Mouse (Mus musculus): ENCODE measurements around the gene Setd4.

Gene Setd4

GRCm38 (mm10) chr16:93591450-93592430 lies 12.1 kb downstream of the Setd4 start:
- no peak for DNase-seq (ENCODE audit: low read depth)

DNA sequence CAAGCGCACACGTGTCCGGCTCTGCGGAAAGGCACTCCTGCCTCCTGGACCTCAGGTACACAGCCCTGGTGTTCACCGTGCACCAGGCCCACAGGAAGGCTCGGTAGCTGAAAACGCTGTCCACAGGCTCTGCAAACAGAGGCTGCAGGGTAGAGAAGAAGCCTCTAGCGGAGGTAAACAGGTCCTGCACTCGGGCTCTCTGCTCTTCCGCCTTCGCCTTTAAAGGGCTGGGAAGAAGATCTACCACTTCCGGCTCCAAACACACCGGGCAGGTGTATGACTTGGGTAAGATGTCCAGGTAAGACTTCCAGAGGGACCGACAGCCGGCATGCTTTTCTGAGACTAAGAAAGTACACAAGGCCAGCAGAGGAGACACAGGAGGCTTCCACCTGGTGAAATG lies 12.9 kb downstream of the Setd4 start:
- DNase-seq (ENCODE audit: low read depth) = no peak

DNA sequence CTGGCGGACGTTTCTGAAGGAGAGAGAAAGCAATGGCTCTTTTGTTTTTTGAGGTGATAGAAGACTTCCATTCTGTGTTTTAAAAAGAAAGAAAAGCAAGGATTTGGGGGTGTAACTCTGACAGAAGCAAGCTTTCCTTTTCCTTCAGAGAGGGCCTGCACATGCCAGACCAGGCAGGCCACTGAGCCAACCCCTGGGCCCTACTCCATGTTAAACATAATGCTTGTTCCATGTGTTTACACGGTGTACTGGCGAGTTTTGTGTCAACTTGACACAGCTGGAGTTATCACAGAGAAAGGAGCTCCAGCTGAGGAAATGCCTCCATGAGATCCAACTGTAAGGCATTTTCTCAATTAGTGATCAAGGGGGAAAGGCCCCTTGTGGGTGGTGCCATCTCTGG lies 15.6 kb downstream of the Setd4 start:
- DNase-seq (ENCODE audit: low read depth) = no peak

DNA sequence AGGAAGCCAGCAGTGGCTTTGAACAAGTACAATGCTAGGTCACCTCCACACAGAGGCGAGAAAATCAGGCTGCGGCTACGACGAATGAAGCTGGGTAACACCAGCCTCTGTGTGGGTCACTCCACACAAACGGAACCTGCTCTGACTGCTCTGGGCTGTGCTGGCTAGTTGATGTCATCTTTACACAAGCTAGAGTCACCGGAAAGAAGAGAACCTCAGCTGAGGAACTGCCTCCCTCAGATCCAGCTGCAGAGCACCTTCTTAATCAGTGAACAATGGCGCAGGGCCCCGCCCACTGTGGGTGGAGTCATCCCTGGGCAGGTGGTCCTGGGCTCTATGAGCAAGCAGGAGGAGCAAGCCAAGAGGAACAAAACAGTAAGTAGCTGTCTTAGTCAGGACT lies 17.5 kb downstream of the Setd4 start:
- no peak for DNase-seq (ENCODE audit: low read depth)

GRCm38 (mm10) chr16:93585703-93586205 lies 18.1 kb downstream of the Setd4 start:
- DNase-seq (ENCODE audit: low read depth) = no peak

DNA sequence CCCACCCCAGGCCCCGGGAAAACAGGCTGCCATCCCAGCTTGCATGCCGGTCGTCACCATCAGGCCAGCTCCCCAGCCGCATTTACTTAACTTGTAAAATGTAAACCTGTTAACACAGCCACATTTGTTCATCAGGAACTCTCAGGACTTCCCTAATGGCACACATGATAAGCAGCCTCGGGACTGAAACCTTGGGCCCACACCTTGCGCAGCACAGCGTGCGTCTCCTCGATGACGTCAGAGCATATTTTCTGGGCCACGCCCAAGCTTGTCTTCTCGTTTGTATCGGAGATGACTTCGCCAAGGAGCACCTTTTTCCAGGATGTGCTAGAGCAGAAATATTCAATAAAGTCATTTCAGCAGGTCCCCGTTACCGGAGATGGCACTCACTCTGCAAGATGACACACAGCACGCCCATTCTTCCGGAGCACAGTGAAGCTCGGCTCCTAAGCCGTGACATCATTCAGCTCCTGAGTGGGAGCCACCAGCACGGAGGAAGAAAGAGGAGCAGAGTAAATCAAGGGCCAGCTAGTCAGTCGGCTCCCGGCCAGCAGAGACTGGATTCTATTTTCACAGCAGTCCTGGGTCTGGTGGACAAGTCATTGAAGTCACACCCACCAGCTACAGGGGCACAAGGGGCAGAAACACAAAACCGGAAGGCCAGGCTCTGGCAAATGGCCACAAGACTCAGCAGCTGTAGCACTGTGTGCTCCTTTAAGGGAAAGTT lies 18.7 kb downstream of the Setd4 start:
- no peak for DNase-seq (ENCODE audit: low read depth)

- DNase-seq (ENCODE audit: low read depth) = no peak
Observed at GRCm38 (mm10) chr16:93581125-93581524, 22.7 kb downstream of the Setd4 start.

DNA sequence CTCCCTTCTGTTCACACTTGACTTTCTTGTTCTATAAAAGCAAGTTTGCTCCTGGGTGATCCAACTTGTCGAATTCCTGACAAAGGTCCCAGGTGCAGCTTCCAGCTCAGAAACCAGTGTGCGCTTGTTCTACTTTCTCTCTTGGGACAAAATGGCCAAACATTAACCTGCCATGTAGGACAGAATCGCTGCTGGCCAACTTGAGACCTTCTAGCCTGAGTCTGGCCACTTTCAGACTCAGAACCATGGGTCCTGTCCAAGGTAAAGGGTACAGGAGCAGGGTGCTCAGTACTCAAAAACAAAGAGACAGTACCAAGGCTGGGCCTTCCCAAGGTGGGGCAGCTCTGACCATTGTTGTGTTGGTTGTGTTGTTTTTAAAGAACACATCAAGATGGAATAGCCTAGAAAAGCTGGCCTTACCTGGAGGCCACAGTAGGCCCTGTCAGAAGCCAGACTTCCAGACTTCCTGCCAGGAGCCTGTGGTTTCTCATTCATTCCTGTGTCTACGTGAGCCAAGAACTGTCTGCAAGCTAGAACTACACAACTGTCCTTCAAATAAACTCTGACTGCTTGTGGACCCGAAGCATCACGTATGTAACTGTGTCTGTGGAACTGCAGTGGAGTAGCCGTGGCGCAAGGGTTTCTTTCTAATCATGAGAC lies 25.4 kb downstream of the Setd4 start:
- no peak for DNase-seq (ENCODE audit: low read depth)

DNA sequence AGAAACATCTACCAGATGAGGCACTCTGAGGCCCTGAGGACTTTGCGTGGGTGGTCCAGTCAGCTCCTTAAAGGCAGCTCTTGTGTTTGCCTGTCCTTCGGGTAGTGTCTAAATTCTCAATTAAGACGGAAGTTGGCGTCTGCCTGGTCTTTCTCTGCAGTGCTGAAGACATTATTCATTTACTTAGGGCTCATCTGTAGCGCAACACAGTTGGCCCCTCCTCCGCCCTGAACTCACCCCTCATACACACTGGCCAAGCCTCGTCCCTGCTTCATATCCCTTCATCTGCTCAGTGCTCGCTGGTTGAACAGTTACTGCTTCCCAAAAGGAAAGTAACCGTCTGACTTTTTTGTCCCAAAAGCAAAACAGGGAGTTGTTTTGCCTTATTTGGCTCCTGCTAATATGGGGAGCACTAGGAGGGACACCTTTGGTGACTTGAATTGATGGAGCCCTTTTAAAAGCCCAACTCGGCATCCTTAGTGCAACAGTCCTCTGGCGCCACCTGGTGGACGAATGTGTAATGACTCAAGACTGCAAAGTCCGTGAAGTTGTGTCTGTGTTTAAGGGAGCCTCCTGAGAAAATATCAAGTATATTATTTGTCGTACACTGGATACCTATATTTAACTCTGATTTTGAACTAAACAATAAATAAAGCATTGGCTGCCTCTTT lies 27.3 kb downstream of the Setd4 start:
- peak; percentile 56 for DNase-seq (ENCODE audit: low read depth)

DNA sequence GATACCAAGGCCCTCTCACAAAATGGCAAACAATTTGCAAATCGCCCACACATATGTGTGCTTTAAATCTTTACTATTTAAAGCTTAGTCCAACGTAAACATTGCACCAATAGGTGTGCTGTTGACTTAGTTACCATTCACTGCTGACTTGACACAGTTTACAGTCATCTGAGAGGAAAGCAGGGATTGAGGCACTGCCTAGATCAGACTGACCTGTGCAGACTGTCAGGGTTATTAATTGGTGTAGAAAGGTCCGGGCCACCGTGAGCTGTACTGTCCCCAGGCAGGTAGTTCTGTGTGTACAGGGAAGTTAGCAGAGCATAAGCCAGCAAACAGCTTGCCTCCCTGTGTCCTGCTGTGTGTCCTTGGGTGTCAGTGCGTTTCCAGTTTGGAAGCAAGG lies 28.3 kb downstream of the Setd4 start:
- DNase-seq (ENCODE audit: low read depth) = no peak

DNA sequence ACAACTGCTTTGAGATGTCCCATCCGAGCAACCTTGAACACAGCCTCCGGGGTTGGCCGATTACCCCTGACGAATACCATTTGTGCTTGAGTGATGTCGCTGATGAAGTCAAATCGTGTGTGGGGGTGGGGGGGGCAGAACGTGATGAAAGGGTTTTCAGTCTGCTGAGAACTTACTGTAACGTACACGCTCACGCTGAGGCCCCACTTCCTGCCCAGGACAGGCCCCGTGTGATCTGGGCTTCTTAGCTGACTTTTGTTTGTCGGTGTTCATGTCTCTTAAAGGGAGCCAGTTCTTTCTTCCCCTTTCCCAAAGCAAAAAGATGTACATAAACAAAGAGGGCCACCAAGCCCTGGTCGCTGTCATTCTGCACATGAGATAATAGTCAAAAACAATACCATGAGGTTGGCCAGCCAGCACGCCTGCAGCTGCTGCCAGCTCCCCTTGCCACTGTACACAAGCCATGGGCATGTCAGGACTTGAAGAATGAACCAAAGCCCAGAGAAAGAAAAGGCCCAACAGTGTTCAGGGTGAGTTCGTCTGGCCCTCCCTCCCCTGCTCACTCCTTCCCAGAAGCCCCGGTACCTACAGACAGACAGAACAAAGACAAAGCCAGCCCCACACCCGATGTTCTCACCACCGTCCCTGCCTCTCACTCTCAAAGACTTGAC lies 29.2 kb downstream of the Setd4 start:
- no peak for DNase-seq (ENCODE audit: low read depth)

DNA sequence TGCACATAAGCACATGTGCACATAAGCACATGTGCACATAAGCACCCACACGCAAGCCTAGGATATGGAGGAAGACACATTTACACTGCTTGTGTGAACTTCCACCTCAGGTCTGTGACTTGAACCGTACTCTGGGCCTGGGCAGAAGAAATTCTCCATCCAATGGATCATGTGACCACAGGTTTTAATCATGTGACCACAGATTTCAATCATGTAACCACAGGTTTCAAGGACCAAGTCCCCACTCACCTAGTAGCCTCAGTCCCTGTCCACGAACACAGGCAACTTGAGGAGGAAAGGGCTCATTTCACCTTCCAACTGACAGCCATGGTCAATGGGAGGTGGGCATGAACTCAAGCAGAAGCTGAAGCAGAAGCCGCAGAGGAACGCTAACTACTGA lies 30.4 kb downstream of the Setd4 start:
- DNase-seq (ENCODE audit: low read depth) = no peak

GRCm38 (mm10) chr16:93572383-93572782 lies 31.5 kb downstream of the Setd4 start:
- no peak for DNase-seq (ENCODE audit: low read depth)

DNA sequence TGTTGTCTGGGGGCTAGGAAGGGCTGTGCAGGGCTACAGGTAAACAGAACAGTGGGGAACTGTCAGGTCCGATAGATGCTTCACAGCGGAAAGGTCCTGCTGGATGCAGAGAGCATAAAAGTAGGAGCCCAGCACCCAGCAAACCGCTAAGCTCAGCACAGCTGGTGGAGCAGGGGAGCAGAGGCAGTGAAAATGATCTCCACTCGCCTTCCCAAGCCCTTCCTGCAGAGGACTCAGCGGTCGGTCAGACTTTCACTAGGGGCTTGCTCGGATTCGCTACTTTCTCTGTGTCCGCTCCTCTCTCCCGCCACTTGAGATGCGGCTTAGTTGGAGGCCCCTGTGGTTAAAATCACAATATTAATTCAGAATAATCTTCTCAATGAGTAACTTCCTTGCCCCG lies 45.4 kb downstream of the Setd4 start:
- no peak for DNase-seq (ENCODE audit: low read depth)

GRCm38 (mm10) chr16:93557646-93558045 lies 46.2 kb downstream of the Setd4 start:
- DNase-seq (ENCODE audit: low read depth) = no peak

GRCm38 (mm10) chr16:93552686-93553513 lies 51.0 kb downstream of the Setd4 start:
- DNase-seq (ENCODE audit: low read depth) = no peak

DNA sequence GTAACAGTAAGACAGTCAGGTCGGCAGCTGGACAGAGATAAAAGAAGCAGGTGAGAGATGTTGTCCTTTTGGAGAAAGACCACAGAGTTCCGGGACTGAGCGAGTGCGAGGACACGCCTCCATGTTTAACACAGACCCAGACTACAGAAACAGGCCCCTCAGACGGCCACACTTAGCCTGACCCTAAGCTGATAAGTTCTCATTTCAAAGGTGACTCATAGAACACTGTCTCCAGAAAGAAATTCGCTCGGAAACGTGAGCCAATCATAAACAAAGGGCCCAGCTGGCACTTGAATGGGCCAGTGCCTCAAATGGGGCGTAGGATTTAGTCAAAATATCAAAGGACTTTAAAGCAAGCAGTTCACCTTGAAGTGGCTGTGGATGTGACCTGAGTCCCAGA lies 54.6 kb downstream of the Setd4 start:
- DNase-seq (ENCODE audit: low read depth) = no peak

DNA sequence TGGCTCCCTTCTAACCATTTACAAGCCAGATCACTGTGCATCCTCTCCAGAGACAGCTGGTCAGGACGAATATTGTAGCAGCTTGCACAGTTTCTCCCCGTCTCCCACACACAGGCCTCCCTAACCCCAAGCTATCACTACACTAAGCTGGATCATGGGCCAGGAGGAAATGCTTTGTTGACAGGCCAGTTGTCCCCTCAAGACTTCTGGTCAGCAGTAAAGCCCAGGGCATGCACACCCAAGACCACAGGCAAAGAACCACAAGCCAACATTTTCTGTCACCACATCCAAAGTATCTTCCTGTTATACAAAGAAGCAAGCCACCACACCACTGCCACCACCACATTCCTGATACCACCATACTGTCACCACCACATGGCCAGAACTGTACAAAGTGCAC lies 55.8 kb downstream of the Setd4 start:
- no peak for DNase-seq (ENCODE audit: low read depth)

DNA sequence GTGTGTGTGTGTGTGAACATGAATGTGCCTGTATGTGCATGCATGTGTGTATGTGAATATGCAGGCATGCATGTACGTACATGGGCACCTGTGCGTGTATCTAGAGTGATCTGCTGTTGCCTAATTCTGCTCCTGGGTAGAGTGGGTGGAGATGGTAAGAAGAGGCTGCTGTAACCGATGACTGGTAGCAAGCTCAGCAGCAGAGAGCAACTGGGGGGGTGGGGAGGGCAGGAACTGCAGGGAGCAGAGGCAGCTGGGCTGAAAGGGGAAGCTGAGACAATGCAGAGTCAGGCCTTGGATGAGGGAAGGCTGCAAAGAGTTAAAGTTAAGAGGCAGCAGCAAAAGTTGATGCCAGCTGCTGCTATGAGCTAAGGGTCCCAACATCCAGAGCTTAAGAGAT lies 56.7 kb downstream of the Setd4 start:
- no peak for DNase-seq (ENCODE audit: low read depth)

GRCm38 (mm10) chr16:93546354-93546965 lies 57.4 kb downstream of the Setd4 start:
- no peak for DNase-seq (ENCODE audit: low read depth)
